Mouse (Mus musculus) stomach, embryonic 15.5 days (tissue): ENCODE measurements at regions not wholly inside any gene's neighbourhood (a gene's known extent, or its start where the extent isn't known, plus 50 kb on each side); places are given as distances from the start of the nearest gene placed in this dataset.

Experiments
- ATAC-seq: fragments of 200-750 bp; cut with Nextera tagmentation; 2 replicates; pipeline ENCODE4 v1.8.0; 2017; ENCODE audit warnings: low read depth, moderate number of reproducible peaks, moderate TSS enrichment; ENCODE audit not compliant: insufficient read depth, low FRiP score
- H3K27ac ChIP-seq: fragments of 300-500 bp; sonication (generic); 2 replicates; pipeline ENCODE4 v1.5.1; 2015; ENCODE audit warnings: mild to moderate bottlenecking, inconsistent platforms
- H3K27me3 ChIP-seq: fragments of 300-500 bp; sonication (generic); replicated peaks from 2 replicates; pipeline ENCODE4 v1.6.1; 2015; ENCODE audit warnings: inconsistent platforms
- H3K36me3 ChIP-seq: fragments of 300-500 bp; sonication (generic); 2 replicates; pipeline ENCODE4 v1.6.1; 2015; ENCODE audit warnings: inconsistent platforms
- H3K4me1 ChIP-seq: fragments of 300-500 bp; sonication (generic); 2 replicates; pipeline ENCODE4 v1.6.1; 2015; ENCODE audit warnings: inconsistent platforms
- H3K4me2 ChIP-seq: fragments of 300-500 bp; sonication (generic); 2 replicates; pipeline ENCODE4 v1.6.1; 2015; ENCODE audit warnings: mild to moderate bottlenecking, inconsistent platforms
- H3K4me3 ChIP-seq: fragments of 300-500 bp; sonication (generic); replicated peaks from 2 replicates; pipeline ENCODE4 v1.5.1; 2015; ENCODE audit warnings: inconsistent platforms
- H3K9ac ChIP-seq: fragments of 300-500 bp; sonication (generic); 2 replicates; pipeline ENCODE4 v1.6.1; 2015; ENCODE audit warnings: inconsistent platforms
- H3K9me3 ChIP-seq: fragments of 300-500 bp; sonication (generic); 2 replicates; pipeline ENCODE4 v1.6.1; 2016; ENCODE audit warnings: inconsistent platforms
- WGBS: fragments of 180-500 bp; shearing (Covaris S2); methylation state at CpG from one replicate; pipeline ENCODE4 v1.1.7; 2015; 5-methylcytosine and 5-hydroxymethylcytosine counted together

GRCm38 (mm10) chr9:23029421-23029820 lies 193.5 kb upstream of the Bmper start:
- 66% methylated on average over 4 of the region's 4 CpGs for WGBS
- no peak overlapping the region for H3K4me3 ChIP-seq
- no peak overlapping the region for H3K4me2 ChIP-seq
- ATAC-seq, result no peak
- no peaks in the 10 kb centered on the region for H3K4me1 ChIP-seq
- H3K27me3 ChIP-seq, result no peaks in the 10 kb centered on the region
- H3K27ac ChIP-seq, result no peak overlapping the region
- no peak overlapping the region for H3K9ac ChIP-seq
- no peaks in the 10 kb centered on the region for H3K36me3 ChIP-seq
- H3K9me3 ChIP-seq, result no peaks in the 10 kb centered on the region

- no peak for ATAC-seq
- Histone ChIP-seq H3K27ac (no peak overlapping the region), H3K4me3 (no peak overlapping the region), H3K36me3 (no peaks in the 10 kb centered on the region), H3K9me3 (no peaks in the 10 kb centered on the region), H3K27me3 (no peaks in the 10 kb centered on the region), H3K4me2 (no peak overlapping the region), H3K4me1 (no peaks in the 10 kb centered on the region), H3K9ac (no peak overlapping the region)
- WGBS, result 59% methylated on average over 11 of the region's 11 CpGs
These were observed 192.7 kb upstream of the Bmper start for GRCm38 (mm10) chr9:23030138-23030537.

- H3K4me2 ChIP-seq, result no peak overlapping the region
- ATAC-seq, result no peak
- no peak overlapping the region for H3K27ac ChIP-seq
- 41% methylated on average over 2 of the region's 2 CpGs for WGBS
- no peaks in the 10 kb centered on the region for H3K4me1 ChIP-seq
- H3K27me3 ChIP-seq, result no peaks in the 10 kb centered on the region
- H3K4me3 ChIP-seq, result no peak overlapping the region
- H3K36me3 ChIP-seq, result no peaks in the 10 kb centered on the region
- H3K9ac ChIP-seq, result no peak overlapping the region
- no peaks in the 10 kb centered on the region for H3K9me3 ChIP-seq
These were observed 192.3 kb upstream of the Bmper start for GRCm38 (mm10) chr9:23030546-23030945.

GRCm38 (mm10) chr9:23031916-23032315 lies 191.0 kb upstream of the Bmper start:
- H3K4me3 ChIP-seq, result no peak overlapping the region
- H3K4me2 ChIP-seq, result no peak overlapping the region
- H3K9ac ChIP-seq, result no peak overlapping the region
- WGBS, result 78% methylated on average over 9 of the region's 9 CpGs
- peaks cover 9% of the 10 kb centered on the region; the same call in 1 of the 2 replicates for H3K4me1 ChIP-seq
- no peaks in the 10 kb centered on the region for H3K36me3 ChIP-seq
- no peaks in the 10 kb centered on the region for H3K27me3 ChIP-seq
- ATAC-seq, result no peak
- no peaks in the 10 kb centered on the region for H3K9me3 ChIP-seq
- H3K27ac ChIP-seq, result no peak overlapping the region

- 64% methylated on average over 6 of the region's 6 CpGs for WGBS
- Histone ChIP-seq H3K9ac (no peak overlapping the region), H3K4me3 (no peak overlapping the region), H3K4me2 (no peak overlapping the region), H3K27ac (no peak overlapping the region), H3K9me3 (no peaks in the 10 kb centered on the region), H3K36me3 (no peaks in the 10 kb centered on the region), H3K4me1 (peaks cover 9% of the 10 kb centered on the region; the same call in 1 of the 2 replicates), H3K27me3 (no peaks in the 10 kb centered on the region)
- no peak for ATAC-seq
These were observed 187.6 kb upstream of the Bmper start for GRCm38 (mm10) chr9:23035306-23035705.

GRCm38 (mm10) chr9:23035901-23036610 lies 186.8 kb upstream of the Bmper start:
- no peak overlapping the region for H3K27ac ChIP-seq
- H3K4me1 ChIP-seq, result peaks cover 9% of the 10 kb centered on the region; the same call in 1 of the 2 replicates
- H3K4me2 ChIP-seq, result peak overlapping the region; percentile 56
- no peak overlapping the region for H3K9ac ChIP-seq
- no peak for ATAC-seq
- 11% methylated on average over 16 of the region's 16 CpGs for WGBS
- H3K4me3 ChIP-seq, result peak overlapping the region; percentile 7; the same call in 1 of the 2 replicates
- no peaks in the 10 kb centered on the region for H3K9me3 ChIP-seq
- no peaks in the 10 kb centered on the region for H3K36me3 ChIP-seq
- H3K27me3 ChIP-seq, result no peaks in the 10 kb centered on the region

GRCm38 (mm10) chr9:23037513-23037914 lies 185.4 kb upstream of the Bmper start:
- Histone ChIP-seq H3K9ac (no peak overlapping the region), H3K36me3 (no peaks in the 10 kb centered on the region), H3K4me2 (no peak overlapping the region), H3K27ac (no peak overlapping the region), H3K4me3 (no peak overlapping the region), H3K9me3 (no peaks in the 10 kb centered on the region), H3K27me3 (no peaks in the 10 kb centered on the region), H3K4me1 (peaks cover 14% of the 10 kb centered on the region)
- WGBS, result 46% methylated on average over 9 of the region's 9 CpGs
- ATAC-seq, result no peak

- Histone ChIP-seq H3K9me3 (no peaks in the 10 kb centered on the region), H3K4me3 (no peak overlapping the region), H3K36me3 (no peaks in the 10 kb centered on the region), H3K27ac (no peak overlapping the region), H3K4me1 (peaks cover 14% of the 10 kb centered on the region), H3K9ac (no peak overlapping the region), H3K27me3 (no peaks in the 10 kb centered on the region), H3K4me2 (no peak overlapping the region)
- WGBS, result 82% methylated on average over 6 of the region's 6 CpGs
- ATAC-seq, result no peak
These were observed 183.3 kb upstream of the Bmper start for GRCm38 (mm10) chr9:23039588-23039987.

GRCm38 (mm10) chr9:23041025-23041424 lies 181.9 kb upstream of the Bmper start:
- H3K36me3 ChIP-seq, result no peaks in the 10 kb centered on the region
- no peak overlapping the region for H3K27ac ChIP-seq
- no peak overlapping the region for H3K4me3 ChIP-seq
- H3K9me3 ChIP-seq, result no peaks in the 10 kb centered on the region
- H3K27me3 ChIP-seq, result no peaks in the 10 kb centered on the region
- H3K4me1 ChIP-seq, result peaks cover 12% of the 10 kb centered on the region
- no peak overlapping the region for H3K9ac ChIP-seq
- no peak for ATAC-seq
- H3K4me2 ChIP-seq, result no peak overlapping the region
- 50% methylated on average over 5 of the region's 5 CpGs for WGBS

- H3K27ac ChIP-seq, result no peak overlapping the region
- H3K27me3 ChIP-seq, result no peaks in the 10 kb centered on the region
- no peak overlapping the region for H3K9ac ChIP-seq
- peak overlapping the region; percentile 1; the same call in 1 of the 2 replicates for H3K4me2 ChIP-seq
- no peak overlapping the region for H3K4me3 ChIP-seq
- WGBS, result 38% methylated on average over 22 of the region's 22 CpGs
- H3K36me3 ChIP-seq, result no peaks in the 10 kb centered on the region
- no peaks in the 10 kb centered on the region for H3K9me3 ChIP-seq
- peaks cover 5% of the 10 kb centered on the region for H3K4me1 ChIP-seq
- peak; percentile 43; the same call in 1 of the 2 replicates for ATAC-seq
These were observed 181.1 kb upstream of the Bmper start for GRCm38 (mm10) chr9:23041537-23042472.

GRCm38 (mm10) chr9:23043006-23043405 lies 179.9 kb upstream of the Bmper start:
- H3K27me3 ChIP-seq, result no peaks in the 10 kb centered on the region
- peaks cover 5% of the 10 kb centered on the region for H3K4me1 ChIP-seq
- no peak overlapping the region for H3K27ac ChIP-seq
- WGBS, result 78% methylated on average over 4 of the region's 4 CpGs
- H3K4me3 ChIP-seq, result no peak overlapping the region
- H3K9ac ChIP-seq, result no peak overlapping the region
- no peak overlapping the region for H3K4me2 ChIP-seq
- no peaks in the 10 kb centered on the region for H3K9me3 ChIP-seq
- no peak for ATAC-seq
- no peaks in the 10 kb centered on the region for H3K36me3 ChIP-seq

GRCm38 (mm10) chr9:23045486-23045885 lies 177.4 kb upstream of the Bmper start:
- Histone ChIP-seq H3K27me3 (no peaks in the 10 kb centered on the region), H3K9ac (no peak overlapping the region), H3K27ac (no peak overlapping the region), H3K4me2 (no peak overlapping the region), H3K9me3 (no peaks in the 10 kb centered on the region), H3K4me3 (no peak overlapping the region), H3K4me1 (peaks cover 5% of the 10 kb centered on the region), H3K36me3 (no peaks in the 10 kb centered on the region)
- no peak for ATAC-seq
- WGBS, result 19% methylated on average over 2 of the region's 2 CpGs
